Mouse (Mus musculus) hematopoietic stem cell, adult 5-6 weeks (primary cell): ENCODE results near the gene Clasrp. TPM values are rescaled to one million over a fixed set of nuclear protein-coding genes. Genes with fewer than 3 reads are reported as not detected.
A peak's percentile ranks its signal among the peaks of the same experiment; 100 is the strongest.

Experiments
- ATAC-seq, 2 experiments: fragments of 125-278 bp in 1 of 2; replicated peaks in 1 of 2; 2 replicates each; pipeline ENCODE4 v1.8.0; 2016 to 2017; ENCODE audit warnings: inconsistent platforms in 2 of 2, mild to moderate bottlenecking in 2 of 2, moderate number of reproducible peaks in 2 of 2, low read depth in 1 of 2, moderate TSS enrichment in 1 of 2; ENCODE audit not compliant: low FRiP score in 2 of 2, poor library complexity in 2 of 2, severe bottlenecking in 2 of 2, insufficient read depth in 1 of 2, low TSS enrichment in 1 of 2
- total RNA-seq: library from RNA; stranded (forward); fragments of 172-1452, 232-1000 nt; gene quantifications from 2 replicates; pipeline ENCODE4 v1.2.3, GENCODE M21; 2017

Gene Clasrp
- total RNA-seq, 1 experiment from 2014 or later: 40.1 TPM

DNA sequence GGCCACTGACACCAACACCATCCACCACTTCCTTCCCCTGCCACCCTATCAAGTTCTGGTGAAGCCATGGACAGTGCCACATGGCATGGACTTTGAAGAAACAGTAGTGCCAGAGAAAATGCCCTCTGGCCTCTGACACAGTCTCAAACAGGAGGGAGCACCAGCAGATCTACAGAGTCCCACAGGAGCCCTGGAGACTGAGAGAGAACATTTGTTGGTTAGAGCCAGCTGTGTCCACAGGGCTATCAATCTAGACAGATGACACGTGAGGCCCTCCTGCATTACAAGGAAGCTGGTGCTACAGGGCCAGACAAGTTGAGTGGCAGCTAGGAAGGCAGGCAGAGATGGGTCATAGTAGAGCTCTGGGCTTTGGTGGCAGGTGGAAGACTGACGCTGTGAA is 51.8 kb downstream of the Clasrp start:
- ATAC-seq: peak; percentile 18 to 44; a peak in 3 of 4 replicates

DNA sequence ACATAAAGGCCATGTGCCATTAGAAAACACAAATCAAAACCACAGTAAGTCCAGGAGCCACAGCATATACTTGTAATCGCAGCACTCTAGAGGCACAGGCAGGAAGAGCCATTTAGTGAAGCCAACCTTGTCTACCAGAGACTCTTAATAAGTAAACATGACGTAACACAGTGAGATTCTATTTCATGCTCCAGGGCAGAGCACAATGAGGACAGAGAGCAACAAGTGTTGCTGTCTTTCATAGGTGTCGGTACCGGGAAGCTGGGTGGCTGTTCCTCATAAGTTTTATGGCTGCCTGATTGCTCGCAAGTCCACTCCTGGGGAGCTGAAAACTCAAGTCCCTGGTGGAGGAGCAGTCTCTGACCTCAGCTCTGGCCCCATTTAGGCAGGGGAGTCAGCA is 52.7 kb downstream of the Clasrp start:
- ATAC-seq: no peak

GRCm38 (mm10) chr7:19549394-19549793 is 54.9 kb downstream of the Clasrp start:
- no peak for ATAC-seq

DNA sequence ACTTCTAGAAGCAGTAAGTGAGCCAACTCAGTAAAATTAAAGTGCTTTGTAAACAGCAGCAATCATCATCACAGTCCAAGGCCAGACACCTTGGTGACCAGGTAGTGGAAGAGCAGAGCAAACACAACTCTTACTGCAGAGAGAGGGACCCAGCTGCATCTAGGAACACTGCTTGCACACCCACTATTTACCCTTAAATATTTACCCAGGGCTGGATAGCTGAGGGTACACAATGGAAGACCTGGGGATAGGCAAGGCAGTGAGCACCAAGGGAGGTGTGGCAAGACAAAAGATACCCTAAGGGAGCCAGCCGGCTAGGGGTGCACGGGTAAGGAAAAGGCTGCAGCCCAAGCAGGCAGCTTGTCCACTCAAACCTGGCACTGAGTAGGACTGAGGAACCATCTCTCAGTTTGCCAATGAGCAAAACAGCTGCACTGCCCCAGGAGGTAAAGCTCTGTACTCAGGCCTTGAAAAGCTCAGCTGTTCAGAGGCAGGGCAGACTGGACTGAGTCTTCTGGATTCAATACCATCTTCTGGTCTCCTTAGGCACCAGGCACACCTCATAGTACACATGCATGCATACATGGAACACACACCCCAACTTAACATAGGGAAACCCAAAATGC is 56.8 kb downstream of the Clasrp start:
- ATAC-seq: no peak

- no peak for ATAC-seq
These were observed 58.3 kb downstream of the Clasrp start for GRCm38 (mm10) chr7:19546007-19546406.

DNA sequence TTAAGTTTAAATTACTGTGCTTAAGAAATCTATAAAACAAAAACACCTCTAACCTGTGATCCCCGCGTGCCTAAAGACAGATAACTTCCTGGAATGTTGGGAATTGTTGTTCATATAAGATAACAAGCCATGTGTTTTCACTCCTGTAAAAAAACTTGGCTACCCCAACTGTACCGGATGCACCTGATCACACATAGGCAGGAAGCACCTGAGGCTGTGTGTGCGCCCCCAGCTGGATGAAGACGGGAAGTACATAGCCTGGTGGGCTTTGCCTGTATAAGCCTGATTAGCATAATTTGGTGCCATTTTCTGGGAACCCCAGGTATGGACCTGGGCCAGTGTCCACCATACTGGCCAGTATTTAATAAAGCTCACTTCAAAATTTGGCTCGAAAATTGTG is 60.7 kb downstream of the Clasrp start:
- peak; percentile 80 to 84 for ATAC-seq

- ATAC-seq: no peak; a peak in 1 of 4 replicates
These were observed 62.1 kb downstream of the Clasrp start for GRCm38 (mm10) chr7:19542155-19542691.

- no peak for ATAC-seq
These were observed 62.6 kb downstream of the Clasrp start for GRCm38 (mm10) chr7:19541681-19542154.

DNA sequence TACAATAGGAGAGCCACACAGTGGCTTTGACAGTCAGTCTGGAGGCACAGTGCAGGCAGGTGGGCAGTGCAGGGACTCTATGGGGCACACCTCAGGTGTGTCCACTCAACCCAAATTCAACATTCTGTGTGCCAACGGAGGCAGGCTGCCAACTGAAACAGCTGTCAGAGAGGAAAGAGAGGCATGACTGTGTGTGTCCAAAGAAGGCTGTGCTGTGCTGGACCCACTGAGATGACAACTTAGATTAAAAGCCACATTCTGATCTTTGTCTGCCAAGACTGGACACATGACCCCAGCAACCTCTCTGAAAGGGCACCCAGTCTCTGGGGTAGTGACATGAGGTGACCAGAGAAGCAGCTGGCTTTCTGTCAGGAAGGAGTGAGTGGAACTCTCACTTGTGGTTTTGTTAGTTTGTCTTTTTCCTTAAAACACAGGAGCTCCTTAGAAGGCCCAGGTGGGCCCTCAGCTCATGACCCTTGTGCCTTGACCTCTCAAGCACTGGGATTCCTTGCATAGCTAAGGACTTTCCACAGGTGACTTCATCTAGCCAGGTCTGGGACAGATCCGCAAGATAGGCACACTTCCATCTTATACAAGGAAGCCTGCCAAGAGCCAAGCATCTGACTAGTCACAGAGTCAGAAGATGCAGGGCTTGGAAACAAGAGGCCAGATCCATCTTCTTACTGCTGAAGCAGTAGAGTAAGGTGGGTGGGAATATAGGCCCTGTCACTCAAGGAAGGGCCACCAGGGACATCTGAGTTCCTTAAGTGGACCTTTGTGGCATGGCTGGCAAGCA is 63.3 kb downstream of the Clasrp start:
- ATAC-seq: no peak

- ATAC-seq: no peak
These were observed 69.6 kb downstream of the Clasrp start for GRCm38 (mm10) chr7:19534676-19535075.

GRCm38 (mm10) chr7:19532240-19532639 is 72.0 kb downstream of the Clasrp start:
- ATAC-seq: no peak

- 0 out of 4 replicates have a peak, but pooled peaks of 1 of the 2 experiments have one; percentile 23 for ATAC-seq
These were observed 73.2 kb downstream of the Clasrp start for GRCm38 (mm10) chr7:19531077-19531476.

Other genes with a start within 250 kb of the Clasrp start
- gene Cd3eap, start 245.0 kb downstream of the Clasrp start, total RNA-seq: 20.9 and 23.6 TPM in 2 replicates
- 0.25 and 0.60 TPM in 2 replicates for gene Ppp1r13l, start 244.7 kb downstream of the Clasrp start, total RNA-seq
- 32.3 and 42.5 TPM in 2 replicates for gene Ercc2, start 222.5 kb downstream of the Clasrp start, total RNA-seq
- gene Klc3, start 200.4 kb downstream of the Clasrp start, total RNA-seq: 1.5 and 2.6 TPM in 2 replicates
- 0.25 and 0.31 TPM in 2 replicates for gene Ckm, start 199.7 kb downstream of the Clasrp start, total RNA-seq
- gene Mark4, start 145.7 kb downstream of the Clasrp start, total RNA-seq: 6.4 and 11.8 TPM in 2 replicates
- gene Exoc3l2, start 141.2 kb downstream of the Clasrp start, total RNA-seq: 2.2 and 3.8 TPM in 2 replicates
- 1.4 and 2.1 TPM in 2 replicates for gene Bloc1s3, start 96.1 kb downstream of the Clasrp start, total RNA-seq
- gene Trappc6a, start 96.1 kb downstream of the Clasrp start, total RNA-seq: 24.2 and 30.8 TPM in 2 replicates
- 0.44 TPM in 1 of 2 replicates, not detected in the other for gene Nkpd1, start 86.6 kb downstream of the Clasrp start, total RNA-seq
- gene Ppp1r37, start 41.4 kb downstream of the Clasrp start, total RNA-seq: 12.2 and 16.3 TPM in 2 replicates
- 5.3 and 5.9 TPM in 2 replicates for gene Zfp296, start 27.2 kb downstream of the Clasrp start, total RNA-seq
- 35.4 and 44.9 TPM in 2 replicates for gene Gemin7, start 26.9 kb downstream of the Clasrp start, total RNA-seq
- 8.7 and 12.4 TPM in 2 replicates for gene Relb, start 25.0 kb upstream of the Clasrp start, total RNA-seq
- gene Clptm1, start 60.5 kb upstream of the Clasrp start, total RNA-seq: 21.4 and 26.4 TPM in 2 replicates
- 6.1 TPM in 1 of 2 replicates, not detected in the other for gene Apoc2, start 73.5 kb upstream of the Clasrp start, total RNA-seq
- gene Gm44805, start 76.9 kb upstream of the Clasrp start, total RNA-seq: not detected in 2 replicates
- gene Apoc4, start 77.0 kb upstream of the Clasrp start, total RNA-seq: not detected in 2 replicates
- not detected in 2 replicates for gene Apoc1, start 88.2 kb upstream of the Clasrp start, total RNA-seq
- 167 and 314 TPM in 2 replicates for gene Apoe, start 94.7 kb upstream of the Clasrp start, total RNA-seq
- 24.6 and 29.0 TPM in 2 replicates for gene Tomm40, start 111.0 kb upstream of the Clasrp start, total RNA-seq
- 2.0 and 3.8 TPM in 2 replicates for gene Nectin2, start 146.0 kb upstream of the Clasrp start, total RNA-seq
- 2.3 and 4.2 TPM in 2 replicates for gene Bcam, start 166.5 kb upstream of the Clasrp start, total RNA-seq
- not detected in 2 replicates for gene Cblc, start 192.3 kb upstream of the Clasrp start, total RNA-seq
- 3.0 and 5.3 TPM in 2 replicates for gene Bcl3, start 218.3 kb upstream of the Clasrp start, total RNA-seq
- gene Gm19345, start 247.5 kb upstream of the Clasrp start, total RNA-seq: not detected in 2 replicates